In the genomic region with DNA sequence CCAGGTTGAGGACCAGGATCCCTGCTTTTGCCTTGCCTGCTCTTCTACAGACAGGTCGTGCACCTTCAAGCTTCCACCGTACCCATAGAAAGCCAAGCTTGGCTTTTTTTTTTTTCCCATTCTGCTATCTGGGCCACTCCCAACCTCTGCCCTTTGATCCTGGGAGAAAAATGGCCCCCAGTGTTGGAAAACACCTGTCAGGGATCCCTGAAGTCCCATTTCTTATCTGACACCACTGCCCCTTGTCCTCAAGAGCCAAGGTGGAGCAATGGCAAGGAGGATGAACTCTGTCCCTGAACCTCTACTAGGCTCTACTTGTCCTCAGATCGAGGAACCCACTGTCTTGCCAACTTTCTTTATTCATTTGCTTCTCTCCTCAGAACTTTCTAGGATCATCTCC, we compare ENCODE assay signal across 24 mouse cellular contexts.
"Had no signal": no experiment of that assay in that cellular context is flagged by ENCODE, and none has a peak within 500 bp of the region (broad histone marks: within the 10 kb centered on the region; RNA-seq: fewer than 3 reads in every experiment).

No protein-coding gene starts in this region.

- H3K4me3 ChIP-seq: heart, adult 2 months; heart, embryonic 13.5 days; heart, embryonic 15.5 days; hindbrain, embryonic 13.5 days; hindbrain, embryonic 15.5 days; limb, embryonic 13.5 days; limb, embryonic 15.5 days; liver, embryonic 12.5 days had no signal

- ATAC-seq: hindbrain, postnatal 0 days; liver, embryonic 12.5 days had no signal

- H3K4me1 ChIP-seq: heart, embryonic 15.5 days; hindbrain, embryonic 13.5 days; hindbrain, embryonic 15.5 days; limb, embryonic 13.5 days; liver, embryonic 12.5 days had no signal

- DNase-seq: gastrocnemius, postnatal 14 days; gastrocnemius, postnatal 36 days; heart, adult 11 months; heart, adult 2 months; heart, postnatal 14 days; heart, postnatal 36 days; kidney, adult 18-20 months; kidney, adult 8-10 months; kidney, postnatal 10 days; kidney, postnatal 25 days; kidney, postnatal 4 days; layer of hippocampus, adult 9-11 months; layer of hippocampus, postnatal 36 days; left cerebral cortex, postnatal 4 days had no signal

- H3K27ac ChIP-seq: heart, adult 2 months; heart, embryonic 13.5 days; heart, embryonic 15.5 days; hindbrain, embryonic 13.5 days; hindbrain, embryonic 15.5 days; hindbrain, postnatal 0 days; limb, embryonic 13.5 days; limb, embryonic 15.5 days; liver, embryonic 12.5 days; liver, embryonic 14.5 days had no signal

- H3K27me3 ChIP-seq: heart, embryonic 13.5 days; heart, embryonic 15.5 days; hindbrain, embryonic 13.5 days; hindbrain, embryonic 15.5 days; limb, embryonic 13.5 days; limb, embryonic 15.5 days; liver, embryonic 12.5 days had no signal

- H3K9me3 ChIP-seq: heart, embryonic 13.5 days; heart, embryonic 15.5 days; hindbrain, embryonic 13.5 days; hindbrain, embryonic 15.5 days; limb, embryonic 13.5 days; limb, embryonic 15.5 days; liver, embryonic 12.5 days had no signal

- H3K36me3 ChIP-seq: heart, embryonic 13.5 days; heart, embryonic 15.5 days; hindbrain, embryonic 13.5 days; hindbrain, embryonic 15.5 days; limb, embryonic 13.5 days; limb, embryonic 15.5 days; liver, embryonic 12.5 days had no signal

- H3K4me2 ChIP-seq: heart, embryonic 11.5 days; heart, embryonic 13.5 days; heart, embryonic 15.5 days; hindbrain, embryonic 13.5 days; hindbrain, embryonic 15.5 days; limb, embryonic 13.5 days; limb, embryonic 15.5 days; liver, embryonic 12.5 days had no signal

- H3K9ac ChIP-seq: heart, embryonic 13.5 days; heart, embryonic 15.5 days; hindbrain, embryonic 13.5 days; hindbrain, embryonic 15.5 days; limb, embryonic 13.5 days; limb, embryonic 15.5 days; liver, embryonic 12.5 days; liver, embryonic 14.5 days had no signal
